Mouse (Mus musculus): ENCODE measurements around the gene B430305J03Rik. TPM values are rescaled to one million over a fixed set of nuclear protein-coding genes. Genes with fewer than 3 reads are reported as not detected.

Gene B430305J03Rik
- total and polyA plus RNA-seq, 3 experiments = 0.14 to 0.53 (median 0.49) TPM

DNA sequence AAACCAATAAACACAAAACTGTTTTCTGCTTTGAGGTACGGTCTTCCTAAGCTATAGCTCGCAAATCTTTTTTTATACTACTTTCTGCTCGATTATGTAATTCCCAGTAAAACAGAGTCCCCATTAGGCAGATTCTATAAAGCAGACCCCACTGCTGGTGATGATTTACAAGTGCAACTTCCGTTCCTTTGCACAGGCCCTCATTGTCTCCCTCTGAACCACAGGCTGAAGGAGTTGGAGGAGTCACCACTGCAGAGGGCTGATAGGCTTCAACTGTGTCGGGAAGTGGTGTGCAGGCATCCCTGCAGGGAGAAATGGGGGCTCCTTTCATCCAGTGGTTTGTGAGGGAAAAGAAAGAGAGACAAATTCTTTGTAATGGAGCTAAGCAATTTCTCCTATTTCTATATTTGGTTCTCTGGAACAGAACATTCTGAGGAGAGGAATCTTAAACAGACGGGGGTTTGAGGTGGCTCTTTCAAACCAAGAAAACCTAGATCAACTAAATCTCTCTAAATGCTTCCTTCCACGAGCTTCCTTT, 6.9 kb downstream of the B430305J03Rik start:
- Histone ChIP-seq H3K9me3 (replicated peaks) (no peaks in the 10 kb centered on the region), H3K27me3 (ENCODE audit: insufficient read depth, low read length) (peaks cover 18% of the 10 kb centered on the region), H3K36me3 (replicated peaks) (no peaks in the 10 kb centered on the region), H3K4me1 (ENCODE audit: insufficient read depth, low read depth, low read length) (peaks cover 14% of the 10 kb centered on the region), H3K4me3 (ENCODE audit: low read depth, low read length) (no peak overlapping the region)
- ATAC-seq (ENCODE audit: extremely low read depth, insufficient number of reproducible peaks, low FRiP score, poor library complexity, severe bottlenecking) = no peak
- TF ChIP-seq TAL1 (conservative IDR thresholded peaks at IDR 0.05; ENCODE audit: low read depth, low read length) = no peak
- TF ChIP-seq GATA2 (IDR thresholded peaks at IDR 0.05; ENCODE audit: borderline replicate concordance, low read depth, low read length) = no peak
- no peak for DNase-seq (ENCODE audit: low spot score)

GRCm38 (mm10) chr3:61358107-61358506, 7.6 kb downstream of the B430305J03Rik start:
- H3K4me1 ChIP-seq (ENCODE audit: insufficient read depth, low read depth, low read length) = peaks cover 9% of the 10 kb centered on the region
- H3K27me3 ChIP-seq (ENCODE audit: insufficient read depth, low read length) = peaks cover 20% of the 10 kb centered on the region
- TF ChIP-seq CTCF (IDR thresholded peaks at IDR 0.05; ENCODE audit: low read depth, low read length) (no peak), POLR2AphosphoS5 (IDR thresholded peaks at IDR 0.05; ENCODE audit: insufficient replicate concordance, low read depth, low read length) (no peak), TAL1 (conservative IDR thresholded peaks at IDR 0.05; ENCODE audit: low read depth, low read length) (no peak), GATA2 (IDR thresholded peaks at IDR 0.05; ENCODE audit: borderline replicate concordance, low read depth, low read length) (no peak), GATA1 (IDR thresholded peaks at IDR 0.05; ENCODE audit: borderline replicate concordance, low read length) (no peak)
- no peaks in the 10 kb centered on the region for H3K36me3 ChIP-seq (replicated peaks)
- no peaks in the 10 kb centered on the region for H3K9me3 ChIP-seq (replicated peaks)
- ATAC-seq (ENCODE audit: extremely low read depth, insufficient number of reproducible peaks, low FRiP score, poor library complexity, severe bottlenecking) = no peak
- no peak overlapping the region for H3K4me3 ChIP-seq (ENCODE audit: low read depth, low read length)
- DNase-seq (ENCODE audit: low spot score) = no peak

DNA sequence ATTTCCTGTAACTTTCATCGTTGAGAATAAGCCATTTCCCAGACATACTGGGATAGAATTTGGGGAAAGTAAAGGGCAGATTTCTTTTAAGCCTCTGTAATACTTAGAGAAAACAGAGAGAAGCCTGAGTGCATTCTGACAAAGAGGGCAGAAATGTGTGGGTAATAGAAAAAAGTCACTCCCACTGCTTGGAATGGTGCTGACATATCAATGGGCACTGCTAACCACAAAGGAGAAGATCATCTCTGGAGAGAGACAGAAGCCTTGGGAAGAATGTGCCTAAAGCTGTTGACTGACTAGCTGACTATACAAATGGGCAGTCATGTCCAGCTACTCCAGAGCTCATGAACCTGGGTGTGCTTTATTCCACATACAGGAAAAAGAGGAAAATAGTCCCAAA, 10.3 kb downstream of the B430305J03Rik start:
- DNase-seq (ENCODE audit: low spot score) = no peak
- no peak for ATAC-seq (ENCODE audit: extremely low read depth, insufficient number of reproducible peaks, low FRiP score, poor library complexity, severe bottlenecking)
- Histone ChIP-seq H3K4me3 (ENCODE audit: low read depth, low read length) (no peak overlapping the region), H3K9me3 (replicated peaks) (no peaks in the 10 kb centered on the region), H3K27me3 (ENCODE audit: insufficient read depth, low read length) (peaks cover 11% of the 10 kb centered on the region), H3K36me3 (replicated peaks) (no peaks in the 10 kb centered on the region), H3K4me1 (ENCODE audit: insufficient read depth, low read depth, low read length) (no peaks in the 10 kb centered on the region; the same call in 1 of the 2 replicates)
- no peak for TF ChIP-seq TAL1 (conservative IDR thresholded peaks at IDR 0.05; ENCODE audit: low read depth, low read length)

DNA sequence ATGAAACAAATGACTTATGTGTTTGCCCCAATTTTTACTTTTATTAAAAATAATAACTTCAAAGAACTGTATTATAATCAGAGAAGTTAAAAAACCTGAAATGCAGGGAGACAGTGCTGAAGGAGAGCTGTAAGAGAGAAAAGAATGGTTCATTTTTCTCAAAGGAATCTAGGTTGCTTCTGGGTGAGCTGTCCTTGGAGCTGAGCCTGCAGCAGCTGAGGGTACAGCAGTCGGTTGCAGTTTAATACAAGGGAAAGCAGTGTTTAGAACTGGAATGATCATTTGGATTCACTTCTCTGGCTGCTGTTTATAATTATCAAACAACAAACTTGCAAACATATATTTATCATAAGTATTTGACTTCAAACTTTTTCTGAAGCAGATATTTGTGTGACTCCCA, 16.3 kb downstream of the B430305J03Rik start:
- H3K4me1 ChIP-seq (ENCODE audit: insufficient read depth, low read depth, low read length) = no peaks in the 10 kb centered on the region
- H3K4me3 ChIP-seq (ENCODE audit: low read depth, low read length) = no peak overlapping the region
- TF ChIP-seq POLR2AphosphoS5 (IDR thresholded peaks at IDR 0.05; ENCODE audit: insufficient replicate concordance, low read depth, low read length) (no peak), GATA2 (IDR thresholded peaks at IDR 0.05; ENCODE audit: borderline replicate concordance, low read depth, low read length) (no peak), TAL1 (conservative IDR thresholded peaks at IDR 0.05; ENCODE audit: low read depth, low read length) (no peak), GATA1 (IDR thresholded peaks at IDR 0.05; ENCODE audit: borderline replicate concordance, low read length) (no peak), CTCF (IDR thresholded peaks at IDR 0.05; ENCODE audit: low read depth, low read length) (no peak)
- H3K36me3 ChIP-seq (replicated peaks) = no peaks in the 10 kb centered on the region
- DNase-seq (ENCODE audit: low spot score) (no peak), ATAC-seq (ENCODE audit: extremely low read depth, insufficient number of reproducible peaks, low FRiP score, poor library complexity, severe bottlenecking) (no peak)
- no peaks in the 10 kb centered on the region for H3K9me3 ChIP-seq (replicated peaks)
- 0 out of 2 replicates have a peak, but pooled peaks cover 2% of the 10 kb centered on the region for H3K27me3 ChIP-seq (ENCODE audit: insufficient read depth, low read length)

DNA sequence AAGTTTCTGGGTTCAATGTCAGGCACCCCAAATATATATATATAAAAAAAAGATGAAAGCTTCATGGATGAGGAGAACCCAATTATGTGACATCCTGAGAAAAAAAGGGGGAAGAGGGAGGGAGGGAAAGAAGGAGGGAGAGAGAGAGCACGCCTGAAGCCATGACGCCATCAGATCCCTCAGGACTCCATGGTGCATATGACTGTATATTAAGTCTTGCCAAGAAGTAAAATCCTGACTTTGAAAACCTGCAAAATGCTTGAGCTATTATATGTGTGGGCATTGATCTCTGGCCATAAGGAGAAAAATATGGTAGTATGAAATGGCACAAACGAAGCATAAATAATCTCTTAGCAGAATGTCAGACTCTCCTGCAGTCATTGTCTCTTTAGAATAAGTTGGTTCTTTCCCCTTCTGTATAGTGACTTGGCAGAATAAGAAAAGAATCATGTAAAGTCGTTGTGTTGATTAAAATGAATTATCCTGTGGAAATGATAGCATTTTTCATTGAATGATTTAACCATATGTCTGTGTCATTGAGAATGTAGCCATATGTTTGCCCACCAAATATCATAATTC, 17.6 kb downstream of the B430305J03Rik start:
- no peaks in the 10 kb centered on the region for H3K4me1 ChIP-seq (ENCODE audit: insufficient read depth, low read depth, low read length)
- no peak overlapping the region for H3K4me3 ChIP-seq (ENCODE audit: low read depth, low read length)
- no peak for ATAC-seq (ENCODE audit: extremely low read depth, insufficient number of reproducible peaks, low FRiP score, poor library complexity, severe bottlenecking)
- TF ChIP-seq POLR2AphosphoS5 (IDR thresholded peaks at IDR 0.05; ENCODE audit: insufficient replicate concordance, low read depth, low read length) (no peak), TAL1 (conservative IDR thresholded peaks at IDR 0.05; ENCODE audit: low read depth, low read length) (no peak), GATA2 (IDR thresholded peaks at IDR 0.05; ENCODE audit: borderline replicate concordance, low read depth, low read length) (no peak), GATA1 (IDR thresholded peaks at IDR 0.05; ENCODE audit: borderline replicate concordance, low read length) (no peak), CTCF (IDR thresholded peaks at IDR 0.05; ENCODE audit: low read depth, low read length) (no peak)
- no peaks in the 10 kb centered on the region for H3K9me3 ChIP-seq (replicated peaks)
- DNase-seq (ENCODE audit: low spot score) = no peak
- H3K36me3 ChIP-seq (replicated peaks) = no peaks in the 10 kb centered on the region
- no peaks in the 10 kb centered on the region for H3K27me3 ChIP-seq (ENCODE audit: insufficient read depth, low read length)

DNA sequence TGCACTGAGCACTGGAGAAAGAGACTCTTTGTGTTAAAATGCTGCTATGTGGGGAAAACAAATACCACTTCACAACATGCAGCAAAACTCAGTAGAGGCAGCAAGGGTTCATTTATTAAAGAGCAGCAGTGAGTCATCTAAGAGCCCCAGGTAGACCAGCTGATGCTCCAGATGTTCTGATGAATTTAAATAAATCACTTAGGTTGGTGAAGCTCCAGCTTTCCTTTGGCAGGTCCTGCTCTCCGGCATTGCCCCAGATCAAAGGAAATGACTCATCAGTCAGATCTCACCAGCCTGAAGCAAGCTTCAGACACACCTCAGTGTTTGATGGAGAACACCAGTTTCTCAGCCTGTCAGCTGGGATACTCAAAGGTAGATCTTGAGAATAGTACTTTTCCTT, 20.1 kb downstream of the B430305J03Rik start:
- no peak for DNase-seq (ENCODE audit: low spot score)
- ATAC-seq (ENCODE audit: extremely low read depth, insufficient number of reproducible peaks, low FRiP score, poor library complexity, severe bottlenecking) = no peak
- Histone ChIP-seq H3K36me3 (replicated peaks) (no peaks in the 10 kb centered on the region), H3K9me3 (replicated peaks) (no peaks in the 10 kb centered on the region), H3K4me1 (ENCODE audit: insufficient read depth, low read depth, low read length) (no peaks in the 10 kb centered on the region), H3K27me3 (ENCODE audit: insufficient read depth, low read length) (peaks cover 3% of the 10 kb centered on the region), H3K4me3 (ENCODE audit: low read depth, low read length) (no peak overlapping the region)
- TF ChIP-seq POLR2AphosphoS5 (IDR thresholded peaks at IDR 0.05; ENCODE audit: insufficient replicate concordance, low read depth, low read length) (no peak), CTCF (IDR thresholded peaks at IDR 0.05; ENCODE audit: low read depth, low read length) (no peak)

DNA sequence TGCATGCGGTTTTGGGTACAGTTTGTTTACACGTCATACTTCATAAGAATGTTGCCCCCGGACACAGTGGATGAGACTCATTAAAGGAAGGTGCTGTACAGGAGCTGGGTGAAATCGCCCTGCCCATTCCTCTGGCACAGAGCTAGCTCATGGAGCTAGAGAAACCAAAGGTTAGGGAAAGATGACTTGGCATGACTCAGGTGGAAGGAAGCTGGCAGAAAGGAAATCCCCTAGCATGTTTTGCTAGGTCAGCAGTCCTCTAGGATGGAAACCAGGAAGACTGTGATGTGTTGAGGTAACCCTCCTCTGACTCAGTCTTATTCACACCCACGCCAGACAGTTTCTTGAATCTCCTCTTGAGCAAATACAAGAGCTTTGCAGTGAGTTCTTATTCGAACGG, 21.7 kb downstream of the B430305J03Rik start:
- TF ChIP-seq GATA1 (IDR thresholded peaks at IDR 0.05; ENCODE audit: borderline replicate concordance, low read length) = no peak
- TF ChIP-seq GATA2 (IDR thresholded peaks at IDR 0.05; ENCODE audit: borderline replicate concordance, low read depth, low read length) = no peak
- no peak for TF ChIP-seq TAL1 (conservative IDR thresholded peaks at IDR 0.05; ENCODE audit: low read depth, low read length)
- TF ChIP-seq POLR2AphosphoS5 (IDR thresholded peaks at IDR 0.05; ENCODE audit: insufficient replicate concordance, low read depth, low read length) = no peak
- no peak for ATAC-seq (ENCODE audit: extremely low read depth, insufficient number of reproducible peaks, low FRiP score, poor library complexity, severe bottlenecking)
- DNase-seq (ENCODE audit: low spot score) = no peak
- H3K4me3 ChIP-seq (ENCODE audit: low read depth, low read length) = no peak overlapping the region
- H3K27me3 ChIP-seq (ENCODE audit: insufficient read depth, low read length) = peaks cover 9% of the 10 kb centered on the region
- no peaks in the 10 kb centered on the region for H3K9me3 ChIP-seq (replicated peaks)
- H3K4me1 ChIP-seq (ENCODE audit: insufficient read depth, low read depth, low read length) = no peaks in the 10 kb centered on the region
- H3K36me3 ChIP-seq (replicated peaks) = no peaks in the 10 kb centered on the region
